Mouse (Mus musculus): ENCODE data around the gene Ing1.
A peak's percentile ranks its signal among the peaks of the same experiment; 100 is the strongest.
"Not testable (repeated sequence)": the region's sequence is repeated elsewhere in the genome, so short reads cannot be mapped to it uniquely, and the experiment has no call there.

The Ing1 gene

DNA sequence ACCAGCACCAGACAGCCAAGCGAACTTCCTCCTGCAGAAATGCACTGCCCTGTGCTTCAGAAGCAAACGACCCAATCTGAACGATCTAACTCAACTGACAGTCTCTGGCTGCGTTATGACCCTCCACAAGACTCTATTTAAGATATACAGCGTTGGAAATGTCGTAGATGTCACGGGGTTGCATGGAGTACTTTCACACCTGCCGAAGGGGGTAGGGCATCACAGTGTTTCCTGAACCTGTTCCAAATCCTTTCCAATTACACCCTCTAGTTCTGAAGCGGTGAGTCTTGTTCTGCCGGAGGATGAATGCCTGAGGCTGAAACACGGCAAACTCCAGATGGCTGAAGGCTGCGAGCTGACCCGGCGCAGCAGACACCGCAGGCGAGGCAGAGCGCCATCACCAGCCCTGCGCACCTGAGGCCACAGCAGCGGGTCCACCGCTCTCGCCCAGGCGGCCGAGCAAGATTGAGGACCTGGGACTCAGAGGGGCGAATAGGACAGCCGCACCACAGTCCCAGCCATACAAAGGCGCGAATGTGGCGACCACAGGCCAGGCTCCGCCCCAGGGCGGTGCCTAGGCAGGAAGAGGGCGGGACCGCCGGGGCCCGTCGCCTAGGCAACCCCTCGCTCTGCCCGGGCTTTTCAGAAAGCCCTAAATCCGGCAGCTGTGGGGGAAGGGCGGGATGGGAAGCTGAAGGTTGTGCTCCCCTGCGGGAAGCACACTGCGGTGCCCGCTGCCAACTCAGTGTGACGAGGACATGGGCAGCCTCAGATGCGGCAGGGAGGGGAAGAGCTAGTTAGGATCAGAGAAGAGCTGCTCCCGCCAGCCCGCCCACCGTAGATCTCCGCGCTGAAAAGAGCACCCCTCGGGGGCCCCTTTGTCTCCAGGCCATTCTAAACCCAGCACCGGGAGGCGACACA, at the start of gene Ing1:
Ing1 (plus strand) TSS at position 773 of the 921 bp plus-strand sequence.
- peak; percentile 98 for DNase-seq

DNA sequence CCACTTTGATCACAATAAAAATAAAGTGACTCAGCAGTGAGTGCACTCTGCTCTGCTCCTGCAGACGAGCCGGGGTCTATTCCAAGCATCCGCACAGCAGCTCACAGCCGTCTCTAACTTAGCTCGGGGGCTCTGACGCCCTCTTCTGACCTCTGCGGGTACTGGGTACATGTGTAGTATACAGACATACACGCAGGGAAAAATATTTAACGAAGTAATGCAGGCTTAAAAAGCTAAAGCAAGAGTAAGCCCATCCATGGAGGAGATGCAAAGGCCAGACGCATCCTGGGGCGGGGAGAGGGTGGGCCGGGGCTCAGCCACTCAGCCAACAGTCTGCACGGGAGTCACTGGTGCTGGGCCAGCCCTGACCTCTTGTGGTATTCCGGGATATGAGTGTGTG, 49.3 kb upstream of the Ing1 start:
- DNase-seq, result no peak

DNA sequence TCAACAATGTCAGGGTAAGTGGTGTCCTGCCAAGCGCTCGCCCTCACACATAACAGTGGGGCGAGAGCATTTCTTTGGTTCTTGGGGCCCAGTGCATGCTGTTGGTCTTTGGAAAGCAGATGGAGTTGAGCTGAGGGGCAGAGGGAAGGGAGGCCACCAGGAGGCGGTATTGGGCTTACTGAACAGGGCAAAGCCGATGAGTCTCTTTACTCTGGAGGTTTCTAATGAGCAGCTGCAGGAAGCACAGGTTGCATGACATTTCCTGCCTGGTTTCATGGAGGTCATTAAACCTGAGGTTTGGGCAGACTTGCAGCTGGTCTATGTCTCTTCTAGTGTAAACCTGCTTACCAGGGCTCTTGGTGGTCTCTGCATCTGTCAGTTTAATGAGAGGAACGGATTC, 48.6 kb upstream of the Ing1 start:
- peak; percentile 81 for DNase-seq

DNA sequence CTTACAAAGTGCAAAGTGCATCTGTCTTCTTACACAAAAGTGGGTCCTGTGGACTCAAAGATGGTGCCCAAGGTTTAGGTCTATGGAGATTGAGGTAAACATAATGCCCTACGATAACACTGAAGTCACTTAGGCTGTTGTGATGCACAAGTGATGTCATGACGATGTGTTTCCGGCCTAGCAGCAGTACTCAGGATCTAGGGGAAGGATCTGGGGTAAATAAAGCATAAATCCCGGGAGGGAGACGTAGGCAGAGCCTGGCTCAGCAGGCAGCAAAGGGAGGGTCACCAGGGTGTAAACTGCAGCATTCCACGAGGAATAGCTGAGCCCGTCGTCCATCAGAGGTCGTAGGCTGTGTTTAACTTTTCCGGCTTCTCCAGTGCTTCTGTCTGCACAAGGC, 46.5 kb upstream of the Ing1 start:
- no peak for DNase-seq

DNA sequence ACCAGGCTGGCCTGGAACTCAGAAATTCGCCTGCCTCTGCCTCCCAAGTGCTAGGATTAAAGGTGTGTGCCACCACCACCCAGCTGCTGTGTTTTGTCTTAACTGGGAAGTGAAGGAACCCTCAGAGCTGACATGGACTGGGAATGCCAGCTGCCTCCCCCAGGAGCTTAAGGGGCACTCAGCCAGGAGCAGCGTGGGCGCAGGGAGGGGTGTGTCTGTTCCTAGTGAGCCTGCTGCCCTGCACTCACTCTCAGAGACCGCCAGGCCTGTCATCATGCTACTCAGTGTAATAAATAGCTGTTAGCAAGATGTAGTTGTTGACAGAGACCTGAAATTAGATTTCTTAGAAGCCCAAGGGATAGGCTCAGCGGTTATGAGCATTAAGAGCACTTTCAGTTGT, 44.4 kb upstream of the Ing1 start:
- no peak for DNase-seq

DNA sequence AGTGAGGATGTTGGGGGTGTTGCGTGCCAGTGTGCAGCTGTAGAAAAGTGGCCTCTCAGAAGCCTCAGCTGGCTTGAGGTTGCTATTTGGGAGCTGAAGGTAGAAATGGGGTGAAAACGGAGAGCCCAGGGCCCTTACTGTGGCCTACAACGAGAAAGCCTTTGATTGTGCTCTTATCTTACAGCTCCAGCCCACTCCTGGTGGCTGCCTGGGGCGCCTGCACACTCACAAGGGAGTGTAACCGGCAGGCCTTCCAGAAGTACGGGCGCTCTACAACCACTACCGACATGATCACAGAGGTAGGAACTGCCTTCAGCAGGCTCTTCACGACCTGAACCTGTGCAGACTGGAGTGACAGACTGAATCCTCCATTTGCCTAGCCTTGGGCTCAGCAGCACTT, 42.7 kb upstream of the Ing1 start:
- no peak for DNase-seq

DNA sequence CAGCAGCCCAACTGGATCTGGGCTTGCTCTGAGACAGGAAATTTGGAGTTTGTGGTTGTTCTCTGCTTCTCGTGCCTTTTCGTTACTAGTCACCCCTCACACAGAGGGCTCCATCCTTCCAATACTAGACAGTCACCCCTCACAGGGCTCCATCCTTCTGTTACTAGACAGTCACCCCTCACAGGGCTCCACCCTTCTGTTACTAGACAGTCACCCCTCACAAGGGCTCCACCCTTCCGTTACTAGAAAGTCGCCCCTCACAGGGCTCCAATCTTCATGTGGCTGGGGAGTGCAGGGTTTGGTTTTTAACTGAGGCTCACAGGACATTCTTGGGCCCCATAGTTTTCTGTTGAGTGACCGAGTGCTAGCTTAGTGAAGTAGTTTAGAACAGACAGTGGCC, 42.1 kb upstream of the Ing1 start:
- no peak for DNase-seq

DNA sequence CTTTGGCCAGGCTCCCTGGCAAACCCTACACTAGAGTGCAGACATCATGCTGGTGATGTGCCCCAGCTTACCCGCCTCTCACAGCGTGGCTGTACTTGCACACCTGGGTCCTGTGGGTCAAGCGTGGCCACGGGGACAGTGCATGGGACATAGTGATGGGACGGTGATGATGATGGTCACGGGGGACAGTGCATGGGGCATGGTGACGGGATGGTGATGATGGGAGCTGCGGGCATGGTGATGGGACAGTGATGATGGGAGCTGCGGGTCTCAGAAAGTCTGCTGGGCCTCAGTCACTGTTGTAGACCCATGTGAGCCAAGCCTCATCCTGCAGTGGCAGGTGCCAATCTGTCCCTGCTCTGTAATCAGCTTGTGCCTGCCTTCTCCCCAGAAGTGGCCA, 39.1 kb upstream of the Ing1 start:
- no peak for DNase-seq

DNA sequence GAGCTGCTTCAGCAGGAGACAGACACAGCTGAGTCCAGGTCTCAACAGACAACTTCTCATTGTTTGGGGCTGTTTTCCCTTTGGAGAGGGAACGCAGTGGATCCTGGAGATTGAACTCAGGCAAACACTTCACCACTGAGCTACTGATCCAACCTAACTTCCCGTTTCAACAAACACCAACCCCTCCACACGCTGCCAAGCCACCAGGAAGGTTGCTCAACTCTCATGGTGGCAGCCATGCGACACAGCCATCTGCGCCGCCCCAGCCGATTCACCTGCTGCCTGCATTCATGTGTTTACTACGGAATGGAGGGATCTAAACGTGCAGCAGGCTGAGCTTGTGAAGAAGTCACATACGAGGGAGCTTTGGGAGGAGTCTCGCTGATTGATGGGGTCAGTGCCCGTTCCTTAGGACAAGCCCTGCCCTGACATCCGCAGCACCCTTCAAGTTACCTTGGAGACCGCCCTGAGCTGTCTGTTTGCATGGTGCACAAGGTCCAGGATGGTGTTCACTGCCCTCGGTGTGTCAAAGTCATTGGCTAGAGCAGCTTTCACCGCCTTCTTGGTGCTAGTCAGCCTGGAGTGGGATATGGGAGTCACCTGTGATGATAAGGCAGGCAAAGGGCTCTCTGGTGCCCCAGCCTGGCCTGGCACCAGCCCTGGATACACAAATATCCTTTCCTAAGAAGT, 37.9 kb upstream of the Ing1 start:
- no peak for DNase-seq

DNA sequence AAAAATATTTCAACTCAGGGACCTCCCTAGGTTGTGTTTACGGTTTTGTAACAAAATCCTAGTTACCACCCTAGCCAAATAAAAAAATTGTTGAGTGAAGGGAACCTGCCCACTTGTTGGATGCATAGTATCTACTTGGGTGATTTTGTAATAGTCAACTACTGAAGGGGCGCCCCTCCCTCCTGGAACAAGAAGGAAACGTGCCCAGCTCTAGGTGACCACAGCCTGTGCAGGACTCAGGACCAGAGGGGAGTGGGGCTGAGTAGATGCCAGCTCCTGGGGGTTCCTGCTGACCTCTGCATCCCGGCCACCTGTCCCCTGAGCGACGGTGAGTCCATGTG, 37.3 kb upstream of the Ing1 start:
- DNase-seq, result no peak

DNA sequence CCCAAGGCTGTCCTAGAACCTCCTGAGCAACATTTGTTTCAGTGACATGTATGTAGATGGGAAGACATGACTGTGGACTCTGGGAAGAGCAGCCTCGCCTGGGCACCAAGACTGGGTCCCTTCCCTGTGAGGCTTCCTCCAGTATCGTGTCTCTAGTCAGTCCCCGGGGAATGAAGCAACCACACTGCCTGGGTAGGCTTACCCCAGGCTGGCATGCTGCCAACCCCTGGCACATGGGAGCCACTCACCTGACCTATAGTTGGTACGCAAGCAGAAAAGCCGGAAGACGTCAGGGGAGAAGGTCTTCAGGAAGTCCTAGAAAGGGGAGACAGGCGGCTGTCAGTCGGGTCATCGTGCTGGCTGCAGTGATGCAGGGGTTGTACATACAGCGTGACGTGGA, 36.7 kb upstream of the Ing1 start:
- DNase-seq, result no peak

DNA sequence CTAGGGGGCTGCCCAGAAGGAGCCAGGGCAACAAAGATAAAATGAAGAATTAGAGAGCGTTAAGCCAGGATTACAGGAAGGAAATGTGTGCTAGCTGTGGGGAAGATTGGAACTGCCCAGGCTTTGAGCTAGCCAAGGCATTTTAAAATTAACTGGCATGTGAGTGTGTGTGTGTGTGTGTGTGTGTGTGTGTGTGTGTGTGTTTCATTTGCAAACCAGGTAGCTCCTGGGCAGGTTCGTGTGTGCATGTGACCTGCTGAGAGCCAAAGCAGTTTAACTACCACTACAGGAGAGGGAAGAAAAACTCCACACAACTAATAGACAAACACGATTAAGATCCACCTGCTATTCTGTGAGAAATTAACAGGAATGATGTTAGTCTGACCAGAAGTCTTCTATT, 32.0 kb upstream of the Ing1 start:
- DNase-seq, result no peak

DNA sequence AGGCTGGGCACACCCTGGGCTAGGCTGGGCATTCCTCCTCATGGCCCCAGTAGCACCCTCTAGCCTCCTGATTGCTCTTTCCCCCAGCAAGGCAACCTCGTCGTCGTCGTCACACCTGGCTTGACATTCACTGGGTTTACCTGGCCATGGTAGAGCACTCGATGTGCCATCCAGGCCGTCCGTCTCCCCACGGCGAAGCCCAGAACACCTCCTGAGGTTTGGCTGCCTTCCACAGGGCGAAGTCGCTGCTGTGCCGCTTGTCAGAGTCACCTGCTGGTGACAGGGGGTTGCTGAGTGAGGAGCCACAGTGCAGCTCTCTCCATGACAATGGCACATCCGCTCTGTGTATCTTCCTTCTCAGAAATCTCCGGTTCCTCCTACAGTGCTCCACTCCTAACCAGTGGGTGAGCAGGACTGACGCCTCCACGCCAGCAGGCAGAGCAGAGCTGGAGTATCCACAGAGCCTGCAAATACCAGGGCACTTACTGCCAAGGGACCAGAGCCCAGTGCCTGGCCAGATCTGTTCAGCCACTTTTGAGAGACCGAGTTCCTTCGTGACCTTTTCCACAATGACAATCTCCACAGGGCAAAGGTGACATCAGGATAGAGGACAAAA, 25.1 kb upstream of the Ing1 start:
- no peak for DNase-seq

DNA sequence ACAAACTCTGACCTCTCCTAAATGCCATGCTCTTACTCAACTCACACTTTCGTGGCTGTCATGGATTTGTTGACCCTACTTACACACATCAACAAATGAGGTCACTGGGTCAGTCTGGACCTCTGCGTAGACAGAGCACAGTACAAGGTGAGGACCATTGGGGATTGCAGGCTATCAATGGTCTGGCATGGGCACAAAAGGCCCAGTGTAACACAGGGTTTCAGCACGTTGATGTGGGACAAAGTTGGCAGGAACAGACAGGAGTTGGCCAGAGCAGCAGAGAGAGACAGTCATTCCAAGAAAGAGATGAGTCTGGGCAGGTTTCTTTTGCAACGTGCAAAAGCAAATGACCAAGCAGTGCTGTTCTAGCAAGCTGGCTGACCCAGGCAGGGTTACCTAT, 24.5 kb upstream of the Ing1 start:
- DNase-seq, result no peak

DNA sequence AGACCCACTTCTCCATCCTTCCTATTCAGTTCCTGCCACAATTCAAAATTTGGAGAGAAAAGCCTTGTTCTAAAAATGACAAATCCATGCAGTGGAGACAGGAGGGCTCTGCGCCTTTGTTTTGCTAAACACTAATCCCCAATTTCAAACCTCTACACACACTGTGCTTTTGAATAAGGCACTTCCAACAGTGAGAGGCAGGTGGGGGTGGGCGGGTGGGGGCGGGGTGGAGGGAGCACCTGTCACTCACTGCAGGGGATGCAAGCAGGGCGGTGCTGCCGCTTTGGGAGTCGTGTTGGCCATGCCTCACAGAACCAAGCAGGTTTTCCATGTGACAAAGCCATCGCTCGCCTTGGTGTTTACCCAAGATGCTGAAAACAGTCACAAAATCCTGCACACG, 20.9 kb upstream of the Ing1 start:
- no peak for DNase-seq

DNA sequence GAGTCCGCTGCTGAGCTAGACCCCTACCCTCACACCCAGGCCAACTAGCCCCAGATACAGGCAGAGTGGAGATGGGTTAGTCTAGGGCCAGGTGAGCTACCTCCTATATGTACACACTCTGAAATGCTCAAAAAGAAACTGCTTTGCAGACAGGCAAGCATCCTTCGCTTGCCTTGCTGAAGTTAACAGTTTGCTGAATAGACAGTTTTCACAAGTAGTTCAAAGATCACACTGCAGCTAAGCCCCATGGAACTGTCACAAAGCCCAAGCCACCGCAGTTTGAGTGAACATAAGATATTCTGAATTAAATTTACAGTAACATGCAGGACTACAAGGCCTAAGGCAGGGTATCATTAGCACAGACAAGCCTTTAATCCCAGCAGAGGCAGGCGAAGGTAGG, 16.3 kb upstream of the Ing1 start:
- no peak for DNase-seq

DNA sequence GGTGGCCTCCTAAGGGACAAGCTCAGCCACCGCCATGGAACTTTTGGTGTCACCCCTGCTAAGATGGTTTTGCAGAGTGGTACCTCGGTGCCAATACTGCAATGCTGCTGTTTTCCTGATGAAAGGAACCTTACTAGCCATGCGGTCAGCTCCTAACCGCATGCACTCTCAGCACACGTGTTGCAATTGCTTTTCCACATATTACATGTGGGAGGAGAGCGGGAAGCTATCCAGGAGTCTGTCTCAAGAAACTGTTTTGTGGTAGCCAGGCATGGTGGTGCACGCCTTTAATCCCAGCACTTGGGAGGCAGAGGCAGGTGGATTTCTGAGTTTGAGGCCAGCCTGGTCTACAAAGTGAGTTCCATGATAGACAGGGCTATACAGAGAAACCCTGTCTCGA, 15.2 kb upstream of the Ing1 start:
- no peak for DNase-seq

DNA sequence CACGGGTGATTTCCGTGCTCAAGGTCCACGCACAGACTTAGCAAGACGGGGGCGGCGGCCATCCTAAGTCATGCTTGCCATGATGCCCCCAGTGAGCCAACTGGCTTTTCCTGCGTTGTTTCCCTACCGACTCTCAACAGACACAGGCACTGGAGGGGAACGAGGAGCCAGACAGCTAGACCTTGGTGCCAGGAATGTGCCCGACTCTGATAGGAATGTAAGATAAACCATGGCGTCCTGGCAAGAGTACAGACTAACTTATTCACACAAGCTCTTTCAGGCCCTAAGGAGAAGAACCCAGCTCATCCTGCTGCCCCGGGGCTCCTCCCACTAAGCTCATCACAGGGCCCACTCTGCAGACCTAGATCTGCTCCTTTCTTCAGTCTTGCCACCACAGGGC, 13.3 kb upstream of the Ing1 start:
- DNase-seq, result no peak

DNA sequence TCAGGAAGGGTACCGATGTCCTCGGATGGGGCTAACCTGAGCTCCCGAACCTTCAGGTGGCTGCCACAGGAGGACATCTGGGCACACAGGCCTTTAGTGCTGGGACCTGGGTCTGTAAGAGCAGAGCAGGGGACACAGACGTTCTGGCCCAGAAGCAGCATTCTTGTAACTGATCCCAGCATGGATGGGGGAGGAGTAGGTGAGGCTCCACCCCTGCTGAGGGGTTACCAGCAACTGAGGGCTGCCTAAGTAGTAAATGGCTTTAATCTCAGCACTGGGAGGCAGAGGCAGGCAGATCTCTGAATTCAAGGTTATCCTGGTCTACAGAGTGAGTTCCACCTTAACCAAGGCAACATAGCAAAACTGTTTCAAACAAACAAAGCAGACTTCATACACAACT, 12.5 kb upstream of the Ing1 start:
- no peak for DNase-seq

DNA sequence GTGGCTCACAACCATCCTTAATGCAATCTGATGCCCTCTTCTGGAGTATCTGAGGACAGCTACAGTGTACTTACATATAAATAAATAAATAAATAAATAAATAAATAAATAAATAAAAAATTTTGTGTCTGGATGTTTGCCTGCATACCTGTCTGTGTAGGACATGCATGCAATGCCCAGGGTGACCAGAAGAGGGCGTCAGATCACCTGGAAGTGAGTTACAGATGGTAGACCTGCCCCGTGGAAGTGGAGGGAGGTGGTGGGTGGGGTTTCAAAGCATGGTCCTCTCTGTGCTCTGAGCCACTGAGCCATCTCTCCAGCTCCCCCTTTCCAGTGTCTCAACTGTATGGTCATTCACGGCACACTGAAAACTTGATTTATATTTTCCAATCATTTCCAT, 11.0 kb upstream of the Ing1 start:
- peak; percentile 83 for DNase-seq

DNA sequence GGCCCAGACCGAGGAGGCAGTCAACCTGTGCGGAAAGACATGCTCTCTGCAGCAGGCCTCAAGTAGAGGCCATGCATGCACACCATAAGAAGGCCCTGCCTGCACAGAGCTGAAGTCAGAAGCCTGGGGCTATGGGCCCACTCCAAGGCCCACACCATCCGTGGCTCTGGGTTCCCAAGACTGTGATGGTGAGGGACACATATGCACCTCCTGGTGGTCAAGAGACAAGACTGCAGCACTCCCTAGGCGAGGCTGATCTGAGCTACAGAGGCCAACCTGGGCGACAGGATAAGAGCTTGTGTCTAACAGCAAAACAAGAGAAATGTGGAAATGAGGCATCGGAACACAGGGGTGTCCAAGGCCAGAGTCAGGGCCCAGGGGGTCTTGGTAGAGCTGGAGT, 8.3 kb upstream of the Ing1 start:
- no peak for DNase-seq

DNA sequence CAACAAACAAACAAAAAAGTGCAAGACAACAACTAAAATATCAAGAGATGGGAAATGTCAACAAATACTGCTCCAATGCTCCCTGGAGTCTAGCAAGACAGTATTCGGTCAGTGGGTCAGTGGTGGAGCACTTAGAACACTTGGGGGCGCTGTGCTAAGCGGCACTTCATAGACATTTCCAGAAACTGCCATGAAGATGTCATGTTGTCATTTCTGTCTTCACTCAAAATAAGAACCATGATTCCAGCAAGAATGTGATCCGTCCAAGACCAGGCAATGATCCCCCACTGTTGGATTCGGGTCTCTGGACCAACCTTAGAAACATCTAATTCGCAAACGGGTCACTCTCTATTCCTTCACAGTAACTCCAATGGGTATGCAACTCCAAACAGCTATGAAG, 5.7 kb upstream of the Ing1 start:
- peak; percentile 57 for DNase-seq

DNA sequence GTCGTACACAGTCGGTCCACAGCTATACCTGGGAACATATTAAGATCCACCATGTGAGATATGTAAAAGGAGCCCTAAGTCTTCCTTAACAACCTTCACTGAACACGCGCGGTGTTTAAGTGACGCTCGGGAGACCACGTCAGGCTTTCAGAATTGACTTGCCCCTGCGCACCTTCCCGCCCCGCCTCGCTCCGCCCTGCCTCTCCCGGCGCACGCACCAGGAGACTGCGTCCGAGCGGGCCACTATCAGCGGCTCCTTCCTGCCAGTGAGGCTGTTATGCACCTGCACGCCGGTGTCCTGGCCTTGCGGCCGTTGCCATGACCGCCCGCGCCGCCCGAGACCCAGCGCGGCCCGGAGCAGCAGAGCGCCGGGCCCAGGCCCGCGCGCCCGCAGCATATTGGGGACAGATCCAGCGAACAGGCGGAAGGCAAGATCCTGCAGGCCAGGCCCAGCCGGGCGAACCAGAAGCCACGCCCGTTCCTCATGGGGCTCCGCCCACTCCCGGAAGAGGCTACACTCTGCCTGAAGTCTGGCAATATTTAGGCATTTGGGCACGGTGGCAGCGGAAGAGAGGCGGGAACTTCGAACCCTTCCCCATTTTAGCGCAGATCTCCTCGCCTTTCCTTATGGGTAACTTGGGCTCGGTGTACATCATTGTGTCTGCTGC, 5.0 kb upstream of the Ing1 start, which contains the start of gene Cars2:
Cars2 (minus strand) TSS at position 503 of the 668 bp plus-strand sequence.
- peak; percentile 96 for DNase-seq

DNA sequence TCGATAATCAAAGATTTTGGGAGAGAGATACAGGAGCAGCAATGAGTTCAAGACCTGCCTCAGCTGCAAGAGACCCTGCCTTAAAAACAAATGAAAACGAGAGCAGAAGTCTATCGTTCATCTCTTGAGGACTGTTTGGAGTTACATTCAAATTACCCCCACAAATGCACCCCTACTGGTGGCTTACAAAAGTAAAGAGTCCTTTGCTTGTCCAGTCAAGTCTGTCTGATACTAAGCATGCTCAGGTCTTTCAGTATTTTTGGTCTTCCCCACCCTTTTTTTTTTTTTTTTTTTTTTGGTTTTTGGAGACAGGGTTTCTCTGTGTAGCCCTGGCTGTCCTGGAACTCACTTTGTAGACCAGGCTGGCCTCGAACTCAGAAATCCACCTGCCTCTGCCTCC, 3.9 kb upstream of the Ing1 start:
- not testable (repeated sequence) for DNase-seq

Measured in thymus, postnatal 25 days (tissue).